Mouse (Mus musculus) lung, adult 2 months (tissue): ENCODE measurements around the gene Dyrk2. TPM values are rescaled to one million over a fixed set of nuclear protein-coding genes. Genes with fewer than 3 reads are reported as not detected.

ENCODE experiments used
- DNase-seq: peaks from one replicate; pipeline ENCODE4 v3.0.0; 2022
- H3K4me1 ChIP-seq: fragments of 200-500 bp; 2 replicates; pipeline ENCODE4 v1.6.1; 2011; ENCODE audit warnings: low read length; ENCODE audit not compliant: control insufficient read depth, insufficient read depth
- H3K4me3 ChIP-seq: fragments of 200-500 bp; replicated peaks from 2 replicates; pipeline ENCODE3; 2011; ENCODE audit warnings: low read depth, mild to moderate bottlenecking, control low read depth, low read length; ENCODE audit errors: extremely low read depth
- CTCF ChIP-seq: fragments of 200-500 bp; IDR thresholded peaks from 2 replicates; pipeline ENCODE4 v1.5.1; 2011; ENCODE audit warnings: mild to moderate bottlenecking, low read length, control low read depth; ENCODE audit not compliant: insufficient read depth
- POLR2A ChIP-seq: fragments of 200-500 bp; IDR thresholded peaks from 2 replicates; pipeline ENCODE4 v1.6.1; 2011; ENCODE audit warnings: low read depth, mild to moderate bottlenecking, control low read depth, low read length, borderline replicate concordance; ENCODE audit errors: extremely low read depth
- WGBS: fragments of 180-500 bp; shearing (Covaris S2); methylation state at CpG from one replicate; pipeline ENCODE4 v1.1.7; 2018; 5-methylcytosine and 5-hydroxymethylcytosine counted together
- polyA plus RNA-seq: library from polyadenylated mRNA; depleted of rRNA; stranded (reverse); fragments of >200 nt; gene quantifications from 2 replicates; pipeline ENCODE4 v1.2.3, GENCODE M21; 2012

The Dyrk2 gene
- polyA plus RNA-seq, 1 experiment: 25.8 TPM

- WGBS: under 1% methylated on average over 94 of the region's 130 CpGs
- peak; percentile 56; the same call in 1 of the 2 replicates for TF ChIP-seq POLR2A
- no peak for TF ChIP-seq CTCF
- DNase-seq: peak; percentile 81
- Histone ChIP-seq H3K4me3 (peak overlapping the region; percentile 88), H3K4me1 (peaks cover 12% of the 10 kb centered on the region)
Measured at GRCm38 (mm10) chr10:118868601-118869590, 1.1 kb downstream of the Dyrk2 start.

DNA sequence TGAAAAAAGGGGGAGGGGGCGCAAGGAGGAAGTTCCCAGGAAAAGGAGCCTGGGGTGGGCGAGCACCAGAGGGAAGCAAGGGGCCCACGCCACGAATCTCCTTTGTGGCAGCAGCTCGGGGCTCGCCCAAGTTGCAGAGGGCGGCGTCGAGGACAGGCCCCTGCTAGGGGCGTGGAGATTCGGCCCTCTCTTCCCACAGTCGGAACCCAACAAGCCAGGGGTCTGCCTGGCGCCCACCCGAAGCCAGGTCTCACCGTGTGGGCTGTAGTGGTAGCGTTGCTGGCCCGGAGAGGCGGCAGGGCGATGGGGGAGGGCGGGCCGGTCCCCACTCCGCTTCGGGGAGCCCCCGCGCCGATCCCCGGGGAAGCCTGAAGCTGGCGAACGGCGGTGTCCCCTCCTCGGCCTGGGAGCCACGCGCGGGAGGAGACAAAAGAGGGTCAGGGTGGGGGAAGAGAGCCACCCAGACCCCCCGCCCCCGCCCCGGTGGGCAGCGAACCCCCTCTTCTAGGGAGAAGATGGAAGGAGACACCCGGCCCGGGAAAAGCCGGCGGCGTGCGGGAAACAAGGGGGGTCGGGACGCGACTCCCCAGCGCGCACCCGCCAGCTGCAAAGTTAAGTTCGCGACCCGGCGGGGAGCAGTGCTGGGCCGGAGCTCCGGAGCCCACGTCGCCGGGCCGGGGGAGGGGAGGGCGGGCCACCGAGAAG, 2.0 kb downstream of the Dyrk2 start:
- under 1% methylated on average over 62 of the region's 62 CpGs for WGBS
- TF ChIP-seq POLR2A (peak; percentile 53; the same call in 1 of the 2 replicates), CTCF (no peak)
- peak; percentile 66 for DNase-seq

DNA sequence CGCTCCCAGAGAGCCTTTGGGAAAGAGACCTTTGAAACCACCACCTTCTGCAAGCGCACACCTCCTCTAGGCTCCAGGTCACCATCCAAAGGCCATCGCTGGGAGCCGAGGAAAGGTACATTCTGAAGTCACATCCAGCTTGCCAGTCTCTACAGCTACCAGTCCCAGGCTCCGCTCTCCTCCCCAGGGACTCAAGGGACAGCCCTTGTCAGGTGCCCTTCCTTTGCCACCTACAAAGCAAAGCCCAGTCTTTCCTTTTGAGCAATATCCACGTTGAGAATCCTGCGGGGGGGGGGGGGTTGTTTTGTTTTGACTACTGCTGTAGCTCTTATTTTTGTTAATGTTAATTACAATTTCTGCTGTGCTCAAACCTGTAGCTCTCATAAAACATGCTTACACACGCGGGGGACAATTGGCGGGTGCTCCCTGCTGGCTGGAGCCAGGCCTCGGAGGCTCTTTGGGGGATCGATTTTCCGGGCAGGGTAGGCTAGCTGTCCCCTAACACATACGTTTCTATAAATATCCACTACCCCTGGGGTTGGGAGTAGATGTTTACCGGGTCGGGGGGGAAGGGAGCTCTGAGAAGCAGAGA, 2.6 kb downstream of the Dyrk2 start:
- Histone ChIP-seq H3K4me1 (peaks cover 18% of the 10 kb centered on the region), H3K4me3 (peak overlapping the region; percentile 88)
- TF ChIP-seq POLR2A: 0 out of 2 replicates have a peak, but pooled peaks have one; percentile 9
- no peak for TF ChIP-seq CTCF
- WGBS: 12% methylated on average over 16 of the region's 16 CpGs
- DNase-seq: no peak

More for the DNA sequence above, 2.0 kb downstream of the Dyrk2 start:
- Histone ChIP-seq H3K4me3 (peak overlapping the region; percentile 88), H3K4me1 (peaks cover 13% of the 10 kb centered on the region)

DNA sequence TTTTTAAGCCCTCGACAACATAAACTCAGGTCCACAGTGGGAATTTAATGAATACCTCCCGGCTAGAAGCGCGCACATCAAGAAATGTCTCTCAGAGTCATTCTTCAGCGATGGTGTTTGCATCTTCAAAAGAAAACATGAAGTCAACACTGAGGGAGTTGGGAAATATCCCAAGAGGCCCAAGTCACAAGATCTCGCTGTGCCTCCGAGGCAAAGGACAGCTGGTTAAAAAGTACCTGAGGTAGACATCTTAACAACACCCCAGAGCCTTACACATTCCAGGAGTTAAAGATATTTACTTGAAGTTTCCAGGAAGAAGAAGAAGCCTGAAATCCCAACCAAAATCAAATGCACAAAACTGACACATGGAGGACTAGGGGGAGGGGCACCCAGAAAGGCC, 5.0 kb downstream of the Dyrk2 start:
- WGBS: 83% methylated on average over 7 of the region's 7 CpGs
- TF ChIP-seq POLR2A (no peak), CTCF (no peak)
- Histone ChIP-seq H3K4me3 (no peak overlapping the region), H3K4me1 (peaks cover 20% of the 10 kb centered on the region)
- DNase-seq: no peak

DNA sequence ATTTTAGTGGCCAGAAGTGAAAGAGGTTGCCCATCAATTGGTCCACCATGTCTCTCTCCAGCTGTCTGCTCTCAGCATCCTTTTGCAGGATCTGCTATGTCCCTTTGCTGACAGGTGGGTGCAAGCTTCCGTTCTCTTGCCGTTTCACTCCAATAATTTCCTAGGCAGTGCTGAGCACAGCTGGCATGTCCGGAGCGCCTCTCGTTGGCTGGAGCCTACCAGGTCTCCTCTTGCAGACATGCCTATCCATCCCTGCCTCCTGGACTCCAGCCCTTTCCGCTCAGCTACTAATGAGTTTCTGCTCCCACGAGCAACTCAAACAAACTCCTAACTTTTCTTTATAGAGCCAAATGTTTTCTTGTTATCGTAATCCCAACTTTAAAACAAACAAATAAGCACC, 6.4 kb downstream of the Dyrk2 start:
- TF ChIP-seq CTCF: no peak
- no peak for TF ChIP-seq POLR2A
- 71% methylated on average over 8 of the region's 8 CpGs for WGBS
- peaks cover 18% of the 10 kb centered on the region for H3K4me1 ChIP-seq
- H3K4me3 ChIP-seq: no peak overlapping the region
- DNase-seq: no peak

DNA sequence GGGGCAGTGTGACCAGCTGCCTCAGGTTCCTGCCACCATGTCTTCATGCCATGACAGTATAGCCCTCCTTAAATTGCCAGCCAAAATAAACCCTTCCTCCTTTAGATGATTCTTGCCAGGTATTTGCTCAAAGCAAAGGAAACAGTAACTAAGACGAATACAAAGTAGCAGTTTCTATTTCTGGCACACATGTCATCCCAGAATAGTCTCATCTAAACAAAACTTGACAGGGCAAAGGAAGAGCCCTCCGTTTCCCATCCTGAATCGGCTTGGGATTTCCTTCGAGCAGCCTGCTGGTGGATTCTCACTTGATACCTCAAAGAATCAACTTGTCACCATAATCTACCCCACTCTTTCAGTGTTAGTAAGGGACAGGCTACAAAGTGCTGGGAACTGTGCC, 7.8 kb downstream of the Dyrk2 start:
- WGBS: 26% methylated on average over 4 of the region's 4 CpGs
- no peak for DNase-seq
- no peak overlapping the region for H3K4me3 ChIP-seq
- TF ChIP-seq CTCF: no peak
- TF ChIP-seq POLR2A: no peak
- peaks cover 18% of the 10 kb centered on the region for H3K4me1 ChIP-seq

GRCm38 (mm10) chr10:118861234-118862025, 8.6 kb downstream of the Dyrk2 start:
- peaks cover 18% of the 10 kb centered on the region for H3K4me1 ChIP-seq
- WGBS: 55% methylated on average over 11 of the region's 11 CpGs
- no peak overlapping the region for H3K4me3 ChIP-seq
- TF ChIP-seq CTCF (no peak), POLR2A (no peak)
- DNase-seq: no peak

GRCm38 (mm10) chr10:118859655-118860054, 10.4 kb downstream of the Dyrk2 start:
- DNase-seq: no peak
- 94% methylated on average over 21 of the region's 21 CpGs for WGBS
- Histone ChIP-seq H3K4me1 (peaks cover 16% of the 10 kb centered on the region), H3K4me3 (no peak overlapping the region)
- TF ChIP-seq POLR2A (no peak), CTCF (no peak)

- WGBS: 78% methylated on average over 9 of the region's 9 CpGs
- TF ChIP-seq POLR2A: no peak
- TF ChIP-seq CTCF: no peak
- no peaks in the 10 kb centered on the region; the same call in 1 of the 2 replicates for H3K4me1 ChIP-seq
- no peak for DNase-seq
- H3K4me3 ChIP-seq: no peak overlapping the region
Measured at GRCm38 (mm10) chr10:118854641-118855040, 15.4 kb downstream of the Dyrk2 start.
